8 mouse cellular contexts compared by ENCODE assay signal in genomic region chr2:31759751-31760460, GRCm38 (mm10). TPM values are rescaled to one million over a fixed set of nuclear protein-coding genes. Genes with fewer than 3 reads are reported as not detected.
DNase-seq lines count a peak whose midpoint lies in the region; ATAC-seq and TF ChIP-seq lines count a peak whose summit lies in the region.

No protein-coding gene starts in this region.

- TF ChIP-seq POLR2A in testis, adult 2 months (IDR thresholded peaks at IDR 0.05; ENCODE audit: control insufficient read depth, low read depth, low read length) = peak; percentile 49; the same call in 1 of the 2 replicates

- WGBS in hindbrain, postnatal 0 days = 2% methylated on average over 34 of the region's 42 CpGs
- 2% methylated on average over 39 of the region's 42 CpGs for WGBS in liver, embryonic 13.5 days (ENCODE audit: insufficient replicate concordance)

- no peak for TF ChIP-seq CTCF in hindbrain, postnatal 0 days (IDR thresholded peaks at IDR 0.05; ENCODE audit: low read depth)
- no peak for TF ChIP-seq CTCF in testis, adult 2 months (IDR thresholded peaks at IDR 0.05; ENCODE audit: control insufficient read depth, insufficient read depth, insufficient replicate concordance, low read depth, low read length)

- DNase-seq in layer of hippocampus, postnatal 10 days (ENCODE audit: low spot score in 2 of 2) = peak; percentile 53 to 66
- DNase-seq in layer of hippocampus, postnatal 14 days (ENCODE audit: low spot score in 2 of 2) = no peak
- DNase-seq in cerebellum, postnatal 10 days = peak; percentile 67 to 84
- DNase-seq in gastrocnemius, adult 8-10 months (ENCODE audit: low spot score in 2 of 2) = peak; percentile 71 to 78
- peak; percentile 74 for DNase-seq in hindbrain, postnatal 0 days (ENCODE audit: low spot score)
- peak; percentile 63 for DNase-seq in liver, embryonic 13.5 days
- DNase-seq in natural killer cell, adult 2 months (ENCODE audit: low spot score in 2 of 2) = peak; percentile 43 to 52

- H3K4me3 ChIP-seq in hindbrain, postnatal 0 days (ENCODE audit: low read length) = peak overlapping the region; percentile 59
- H3K4me3 ChIP-seq in liver, embryonic 13.5 days (replicated peaks) = peak overlapping the region; percentile 76
- peak overlapping the region; percentile 87 for H3K4me3 ChIP-seq in testis, adult 2 months (ENCODE audit: control insufficient read depth, low read depth, low read length)

- H3K4me2 ChIP-seq in hindbrain, postnatal 0 days (ENCODE audit: low read depth, low read length) = peak overlapping the region; percentile 92
- peak overlapping the region; percentile 91 for H3K4me2 ChIP-seq in liver, embryonic 13.5 days

- no peaks in the 10 kb centered on the region for H3K36me3 ChIP-seq in hindbrain, postnatal 0 days (ENCODE audit: insufficient read depth, low read length)
- 0 out of 2 replicates have a peak, but pooled peaks cover 2% of the 10 kb centered on the region for H3K36me3 ChIP-seq in liver, embryonic 13.5 days
- no peaks in the 10 kb centered on the region for H3K36me3 ChIP-seq in testis, adult 2 months (ENCODE audit: control insufficient read depth, insufficient read depth, low read length)

- ATAC-seq in hindbrain, postnatal 0 days = peak; percentile 87
- peak; percentile 94 for ATAC-seq in liver, embryonic 13.5 days (ENCODE audit: low read depth)

- H3K4me1 ChIP-seq in hindbrain, postnatal 0 days (ENCODE audit: insufficient read depth, low read length) = peaks cover 23% of the 10 kb centered on the region
- H3K4me1 ChIP-seq in liver, embryonic 13.5 days (replicated peaks) = peaks cover 51% of the 10 kb centered on the region
- H3K4me1 ChIP-seq in testis, adult 2 months (ENCODE audit: control insufficient read depth, insufficient read depth, low read length) = peaks cover 7% of the 10 kb centered on the region

- peak overlapping the region; percentile 71 for H3K9ac ChIP-seq in hindbrain, postnatal 0 days (replicated peaks; ENCODE audit: low read length)
- H3K9ac ChIP-seq in liver, embryonic 13.5 days = peak overlapping the region; percentile 86

- H3K27me3 ChIP-seq in hindbrain, postnatal 0 days (ENCODE audit: insufficient read depth, low read length) = no peaks in the 10 kb centered on the region
- no peaks in the 10 kb centered on the region for H3K27me3 ChIP-seq in liver, embryonic 13.5 days
- no peaks in the 10 kb centered on the region for H3K27me3 ChIP-seq in testis, adult 2 months (ENCODE audit: control insufficient read depth, insufficient read depth, low read length)

- no peaks in the 10 kb centered on the region for H3K9me3 ChIP-seq in hindbrain, postnatal 0 days (ENCODE audit: low read length)
- no peaks in the 10 kb centered on the region for H3K9me3 ChIP-seq in liver, embryonic 13.5 days (replicated peaks)

- peak overlapping the region; percentile 74; the same call in 1 of the 2 replicates for H3K27ac ChIP-seq in hindbrain, postnatal 0 days
- H3K27ac ChIP-seq in liver, embryonic 13.5 days = peak overlapping the region; percentile 78
- H3K27ac ChIP-seq in testis, adult 2 months (ENCODE audit: control insufficient read depth, insufficient read depth, low read depth, low read length) = peak overlapping the region; percentile 86

RNA-seq across cellular contexts. Expression of gene Qrfp, which starts 50.5 kb away (rescaled TPM):
- not detected for total RNA-seq in layer of hippocampus, postnatal 10 days (2021)
- not detected for total RNA-seq in layer of hippocampus, postnatal 14 days (2021)
- total RNA-seq in gastrocnemius, adult 8-10 months (2022) = not detected
- not detected in 2 replicates for total RNA-seq in hindbrain, postnatal 0 days (2014; rRNA removed)
- polyA plus RNA-seq in hindbrain, postnatal 0 days (2015; fragmentation: Nextera tagmentation; extraction: Ambion mirVana) = 0.06 TPM in 1 of 2 replicates, not detected in the other
- 0.07 TPM in 1 of 2 replicates, not detected in the other for polyA plus RNA-seq in liver, embryonic 13.5 days (2015; fragmentation: Nextera tagmentation; extraction: Ambion mirVana)
- polyA plus RNA-seq in testis, adult 2 months (2012; rRNA removed) = 0.02 TPM in 1 of 2 replicates, not detected in the other

Comparison
In these comparisons a context has a peak if more than half of its experiments do, and no peak if none do; other contexts are left out.
1. DNase-seq: peak in layer of hippocampus, postnatal 10 days (2 of 2), cerebellum, postnatal 10 days (2 of 2), gastrocnemius, adult 8-10 months (2 of 2), hindbrain, postnatal 0 days (single experiment), liver, embryonic 13.5 days (single experiment) and natural killer cell, adult 2 months (2 of 2); none in layer of hippocampus, postnatal 14 days (0 of 2).
2. Peak in every context shown above with its lines, with median percentiles within 50 percentile points of each other: H3K27ac ChIP-seq and H3K4me3 ChIP-seq.